Mouse (Mus musculus) gastrocnemius, postnatal 25 days (tissue): ENCODE measurements around the gene Efna3. TPM values are rescaled to one million over a fixed set of nuclear protein-coding genes. Genes with fewer than 3 reads are reported as not detected.

Experiments used
- DNase-seq: peaks from one replicate; pipeline ENCODE4 v3.0.0; 2022
- long read RNA-seq, 2 experiments: library from polyadenylated mRNA; stranded (forward); transcript quantifications; one replicate each; pipeline ENCODE4 v2.0.0; 2021
- total RNA-seq, 2 experiments: library from RNA; stranded (reverse); gene quantifications; 1 replicate in 1 of 2; 2 replicates in 1 of 2; pipeline ENCODE4 v1.2.3; 2021

Gene Efna3
- total RNA-seq, result not detected
- long read RNA-seq, experiment 1, result 0 reads
- long read RNA-seq, experiment 2, result 0 reads

GRCm38 (mm10) chr3:89322514-89323165 lies at the start of gene Efna3:
Gene Efna3 (minus strand): TSS chr3:89322965.
- peak; percentile 53 for DNase-seq

- no peak for DNase-seq
These were observed 44.6 kb upstream of the Efna3 start for GRCm38 (mm10) chr3:89367338-89367737.

DNA sequence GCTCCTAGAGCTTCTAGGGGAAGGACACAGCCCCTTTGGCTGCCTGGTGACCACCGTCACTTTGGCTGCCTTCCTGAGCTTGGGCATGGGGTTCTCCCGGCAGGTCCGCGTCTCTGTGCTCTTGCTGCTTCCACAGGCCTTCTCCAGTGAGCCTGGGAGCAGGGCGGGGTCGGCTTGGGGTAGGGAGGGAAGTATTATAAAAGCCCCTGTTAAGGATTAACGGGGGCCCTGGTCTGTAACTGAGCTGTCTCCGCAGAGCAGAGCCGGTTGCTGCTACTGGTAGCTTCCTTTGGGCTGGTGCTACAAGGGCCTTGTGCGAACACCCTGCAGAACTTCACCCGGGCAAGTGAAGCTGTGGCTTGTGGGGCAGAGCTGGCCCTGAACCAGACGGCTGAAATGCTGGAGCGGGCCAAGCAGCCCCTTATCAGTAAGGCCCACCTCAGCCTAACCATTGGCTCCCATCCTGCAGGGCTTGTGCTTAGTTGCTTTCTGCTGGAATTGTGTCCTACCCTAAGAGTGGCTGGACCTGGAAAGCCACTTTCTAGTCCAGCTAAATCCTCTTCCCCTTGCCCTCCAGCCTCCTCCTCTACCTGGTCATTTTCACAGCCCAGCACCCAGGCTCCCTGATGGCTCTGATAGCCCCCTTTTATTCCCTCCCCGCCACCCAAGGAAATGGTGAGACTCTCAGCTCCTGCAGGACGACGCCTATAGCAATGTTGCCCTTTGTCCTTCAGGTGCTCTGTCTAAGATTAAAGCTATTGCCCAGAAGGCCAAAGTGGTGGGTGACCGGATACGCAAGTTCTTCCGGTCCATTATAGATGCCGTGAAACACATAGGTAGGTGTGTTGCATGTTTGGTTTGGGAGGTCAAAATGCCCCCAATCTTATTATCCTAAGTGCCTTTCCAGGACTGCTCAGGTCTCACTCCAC lies 43.0 kb upstream of the Efna3 start:
- DNase-seq, result no peak

DNA sequence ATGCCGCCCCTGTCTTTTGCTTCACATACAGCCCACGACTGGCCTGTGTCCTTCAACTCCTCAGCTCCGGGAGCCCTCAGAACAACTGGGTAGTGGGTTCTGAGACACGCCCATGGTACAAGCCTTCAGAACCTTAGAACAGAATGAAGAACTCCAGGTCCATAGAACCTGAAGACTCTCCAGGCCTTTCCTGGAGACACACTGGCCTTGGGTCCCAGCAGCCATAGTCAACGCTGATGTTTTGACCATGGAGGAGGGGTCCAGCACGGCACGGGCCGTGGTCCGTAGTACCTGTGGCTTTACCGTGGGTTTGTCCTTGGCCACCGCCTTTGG lies 42.4 kb upstream of the Efna3 start, which contains the start of gene Dcst1:
Gene Dcst1, minus strand, starts transcription at position 101 of the 333 bp plus-strand sequence.
- DNase-seq, result no peak

DNA sequence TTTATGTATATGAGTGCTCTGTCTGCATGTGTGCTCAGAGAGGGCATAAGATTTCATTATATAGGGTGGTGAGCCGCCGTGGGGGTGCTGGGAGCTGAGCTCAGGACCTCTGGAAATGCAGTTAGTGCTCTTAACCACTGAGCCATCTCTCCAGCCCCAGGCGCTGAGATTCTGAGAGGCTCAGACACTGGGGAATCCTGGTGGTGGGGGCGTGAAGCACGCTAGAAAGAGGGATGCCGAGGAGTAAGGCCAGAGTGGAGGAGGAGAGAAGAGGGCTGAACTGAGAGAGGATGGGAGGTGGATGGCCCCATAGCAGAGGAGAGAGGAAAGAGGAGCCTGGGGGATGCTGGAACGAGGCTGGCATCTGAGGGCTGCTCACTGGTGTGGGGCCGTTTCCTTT lies 41.9 kb upstream of the Efna3 start:
- no peak for DNase-seq

DNA sequence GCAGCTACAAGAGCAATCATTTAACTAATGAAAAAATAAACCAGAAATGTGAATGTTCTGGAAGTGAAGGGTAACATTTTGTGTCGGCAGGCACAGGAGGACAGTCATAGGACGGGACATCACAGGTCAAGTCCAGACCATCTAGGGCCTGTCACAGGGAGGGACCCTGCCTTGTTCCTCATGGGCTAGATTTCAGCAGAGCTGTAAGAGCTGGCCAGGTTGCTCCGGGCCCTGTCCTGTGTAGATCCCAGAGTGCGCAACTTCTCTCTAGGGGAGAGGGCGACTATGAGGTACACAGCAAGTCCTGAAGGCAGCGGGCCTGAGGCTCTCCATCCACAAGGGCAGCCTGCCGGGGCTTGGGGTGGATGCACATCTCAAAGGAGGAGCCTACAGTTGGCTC lies 38.9 kb upstream of the Efna3 start, which contains the start of gene Dcst2:
Gene Dcst2, plus strand, starts transcription at position 301 of the 400 bp plus-strand sequence.
- no peak for DNase-seq

- no peak for DNase-seq
These were observed 37.5 kb upstream of the Efna3 start for GRCm38 (mm10) chr3:89360237-89360636.

DNA sequence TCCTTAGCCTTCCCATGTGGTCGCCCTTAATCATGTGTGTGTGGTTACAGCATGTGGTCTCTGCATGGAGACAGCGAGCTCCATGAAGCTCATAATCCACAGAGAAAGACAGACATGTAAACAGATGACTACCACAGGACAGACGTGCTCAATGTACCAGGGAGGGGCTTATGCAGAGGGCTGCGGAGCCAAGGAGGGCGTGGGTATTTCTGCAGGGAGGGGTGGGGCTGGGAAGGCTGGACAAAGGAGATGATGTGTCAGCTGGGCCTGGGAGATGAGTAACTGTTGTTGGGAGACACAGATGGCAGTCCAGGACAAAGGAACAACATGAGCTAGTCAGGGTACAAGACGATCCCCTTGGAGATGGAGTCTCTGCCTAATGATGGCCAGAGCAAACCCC lies 36.9 kb upstream of the Efna3 start:
- DNase-seq, result no peak

GRCm38 (mm10) chr3:89356029-89356428 lies 33.3 kb upstream of the Efna3 start:
- no peak for DNase-seq

GRCm38 (mm10) chr3:89355512-89355902 lies 32.7 kb upstream of the Efna3 start:
- DNase-seq, result no peak

DNA sequence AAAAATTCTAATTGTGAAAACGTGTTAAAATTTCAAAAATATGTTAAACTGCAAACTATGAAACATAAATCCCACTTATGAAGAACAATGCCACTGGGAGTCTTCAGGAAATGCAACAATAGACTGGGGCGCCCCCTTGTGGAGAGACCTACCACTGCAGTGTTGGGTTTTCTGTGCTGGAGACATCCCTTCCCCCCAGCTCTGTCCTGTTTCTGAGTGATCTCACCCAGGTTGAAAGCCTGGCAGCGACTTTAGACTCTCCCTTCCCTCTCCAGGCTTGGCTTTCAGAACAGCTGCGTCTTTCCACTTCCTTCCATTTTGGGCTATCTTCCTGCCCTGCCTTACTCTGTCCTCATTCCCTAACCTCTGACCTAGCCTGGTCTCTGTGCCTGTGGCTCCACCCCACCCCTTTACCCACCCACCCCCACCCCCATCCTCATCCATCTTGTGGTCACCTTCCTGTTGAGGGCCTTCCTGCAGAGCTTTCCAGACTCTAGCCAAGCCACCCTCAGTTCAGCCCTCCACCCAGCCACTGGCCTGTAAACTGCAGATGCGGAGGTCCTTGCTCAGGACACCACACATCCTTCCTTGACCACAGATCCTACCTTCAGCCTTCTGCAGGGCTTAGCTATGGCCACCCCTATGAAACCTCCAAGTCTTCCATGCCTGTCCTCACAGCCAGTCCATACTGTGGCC lies 32.2 kb upstream of the Efna3 start:
- DNase-seq, result peak; percentile 69

DNA sequence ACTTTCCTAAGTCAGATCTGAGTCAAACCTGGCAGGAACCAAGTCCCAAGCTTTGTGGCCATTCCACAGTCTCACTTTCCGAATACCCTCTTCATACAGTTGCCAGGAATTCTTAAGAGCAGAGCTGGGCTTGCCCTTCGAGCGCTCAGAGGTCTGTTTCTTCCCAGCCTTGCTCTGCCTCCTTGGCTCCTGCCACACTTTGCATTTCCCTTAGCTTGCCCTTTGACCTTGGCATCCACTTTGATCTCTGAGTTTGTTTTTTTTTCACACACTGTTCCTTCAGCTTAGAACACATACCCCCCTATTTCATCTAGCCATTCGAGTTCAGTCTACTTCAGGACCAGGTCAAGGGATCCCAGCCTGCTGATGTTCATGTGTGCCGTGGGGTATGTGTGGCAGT lies 28.5 kb upstream of the Efna3 start:
- no peak for DNase-seq

DNA sequence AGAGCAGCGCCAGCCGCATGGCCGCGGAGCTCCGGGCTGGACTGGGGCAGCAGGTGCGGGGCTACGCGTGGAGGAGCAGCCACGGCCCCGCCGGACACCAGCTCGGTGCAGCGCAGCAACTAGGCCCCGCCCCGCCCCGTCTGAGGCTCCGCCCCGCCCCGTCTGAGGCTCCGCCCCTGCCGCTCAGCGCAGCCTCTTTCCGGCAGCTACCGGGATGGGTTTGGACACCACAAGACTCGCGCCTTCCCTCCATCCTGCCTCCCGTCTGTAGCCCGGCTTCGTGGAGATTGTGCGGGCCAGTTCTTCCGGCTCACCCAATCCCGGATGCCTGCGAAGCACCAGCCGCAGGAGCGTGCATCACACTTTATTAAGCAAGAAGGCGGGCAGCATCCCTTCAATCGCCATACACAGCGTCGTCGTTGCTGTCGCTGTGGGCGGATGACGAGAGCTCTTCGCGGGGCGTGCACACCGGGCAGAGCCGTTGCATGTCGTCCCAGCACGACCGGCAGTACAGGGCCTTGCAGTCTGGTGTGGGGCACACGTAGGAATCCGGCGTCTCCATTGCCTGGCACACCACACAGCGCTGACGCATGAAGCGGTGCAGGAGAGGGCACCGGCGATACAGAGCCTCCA lies 27.2 kb upstream of the Efna3 start, which contains the start of gene Adam15:
Gene Adam15, minus strand, starts transcription at position 128 of the 633 bp plus-strand sequence.
- DNase-seq, result peak; percentile 92

DNA sequence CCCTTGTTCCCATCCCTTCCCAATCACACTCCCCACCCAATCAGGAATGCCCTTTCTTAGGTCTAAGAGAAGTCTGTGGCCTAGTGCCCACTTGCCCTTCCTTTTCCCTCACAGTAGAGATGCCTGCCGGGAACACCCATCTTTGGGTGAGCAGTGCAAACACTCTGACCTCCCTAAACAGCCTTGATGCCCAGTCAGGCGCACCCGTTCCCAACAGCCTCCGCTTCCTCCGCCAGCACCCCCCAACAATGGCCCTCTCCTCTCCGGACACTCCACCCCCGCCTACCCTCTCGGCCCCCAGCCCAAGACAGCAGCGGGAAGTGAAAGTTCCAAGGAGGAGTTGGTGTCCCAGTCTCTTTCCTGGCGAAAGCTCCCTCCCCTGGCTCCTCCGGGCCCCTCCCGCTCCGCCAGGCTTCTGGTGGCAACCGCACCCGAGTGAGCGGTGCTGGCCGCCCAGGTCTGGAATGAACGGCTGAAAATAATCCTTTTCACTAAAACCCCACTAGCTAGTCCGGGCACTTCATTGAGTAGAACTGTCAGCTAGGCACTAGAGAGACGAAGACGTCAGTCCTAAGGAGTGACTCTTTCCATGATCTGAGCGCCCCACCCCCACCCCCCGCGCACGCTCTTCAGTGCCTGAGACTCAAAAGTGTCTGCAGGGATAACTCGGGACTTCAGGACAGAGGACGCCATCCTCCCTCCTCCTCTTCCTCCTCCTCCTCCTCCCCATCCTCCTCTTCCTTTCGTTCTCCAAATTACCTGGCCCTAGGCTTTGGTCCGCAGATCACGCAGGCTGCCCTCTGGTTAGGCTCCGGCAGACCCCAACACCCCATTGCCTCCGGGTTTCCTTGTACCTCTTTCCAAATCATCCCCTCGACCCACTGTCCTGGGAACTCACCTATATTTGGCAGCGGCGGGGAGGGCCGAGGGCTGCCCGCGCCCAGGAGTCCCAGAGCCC lies 26.4 kb upstream of the Efna3 start:
- DNase-seq, result peak; percentile 75

DNA sequence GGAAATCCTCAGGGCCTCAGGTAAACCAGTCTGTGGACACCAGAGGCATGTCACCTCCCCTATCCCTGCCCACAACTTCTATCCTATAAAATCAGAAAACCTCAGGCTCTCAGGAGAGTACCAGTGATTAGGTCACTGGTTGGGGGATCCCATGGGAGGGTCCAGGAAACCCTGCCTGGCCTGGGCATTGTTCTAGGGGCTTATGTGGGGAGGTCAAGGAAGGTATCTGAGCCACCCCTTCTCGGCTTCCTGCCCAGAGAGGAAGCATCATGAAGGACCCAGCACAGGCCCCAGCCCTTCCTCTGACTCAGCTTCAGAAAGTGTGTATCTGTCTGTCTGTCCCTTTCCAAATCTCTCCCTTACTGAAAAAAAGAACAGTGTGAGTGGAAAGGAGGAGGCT lies 25.2 kb upstream of the Efna3 start:
- no peak for DNase-seq

DNA sequence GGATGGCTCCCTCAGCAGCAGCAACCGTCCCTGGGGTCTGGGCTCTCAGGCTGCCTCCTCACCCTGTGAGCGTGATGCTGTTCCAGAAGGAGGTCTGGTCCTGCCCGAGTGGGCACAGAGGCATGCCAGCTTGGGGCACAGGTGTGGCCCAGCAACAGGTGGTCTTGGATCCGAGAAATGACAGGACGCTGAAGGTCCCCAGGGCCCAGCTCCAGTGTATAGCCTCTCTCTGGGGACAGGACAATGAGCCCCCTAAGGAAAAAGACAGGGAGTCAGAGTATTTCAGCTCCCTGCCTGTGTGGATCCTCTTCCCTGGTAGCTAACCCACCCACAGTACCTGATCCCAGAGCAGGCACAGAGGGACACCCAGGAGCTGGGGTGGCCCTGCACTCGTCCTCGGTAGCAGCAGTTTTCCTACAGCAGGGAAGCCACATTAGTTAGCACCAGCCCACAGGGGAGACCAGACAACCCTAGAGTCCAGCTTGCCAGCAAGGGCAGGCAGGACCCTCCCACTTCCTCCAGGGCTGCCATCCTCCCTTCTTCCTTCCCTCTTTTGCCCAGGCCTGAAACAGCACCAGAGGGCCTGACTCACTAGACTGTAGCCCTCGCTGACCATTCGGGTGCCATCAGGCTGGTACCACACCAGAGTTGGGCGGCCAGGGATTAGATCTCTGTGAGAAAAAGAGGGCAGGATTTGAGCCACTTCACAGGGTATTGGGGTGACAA lies 24.2 kb upstream of the Efna3 start:
- no peak for DNase-seq

GRCm38 (mm10) chr3:89343279-89343678 lies 20.5 kb upstream of the Efna3 start:
- DNase-seq, result no peak

GRCm38 (mm10) chr3:89341794-89342193 lies 19.0 kb upstream of the Efna3 start:
- DNase-seq, result no peak

DNA sequence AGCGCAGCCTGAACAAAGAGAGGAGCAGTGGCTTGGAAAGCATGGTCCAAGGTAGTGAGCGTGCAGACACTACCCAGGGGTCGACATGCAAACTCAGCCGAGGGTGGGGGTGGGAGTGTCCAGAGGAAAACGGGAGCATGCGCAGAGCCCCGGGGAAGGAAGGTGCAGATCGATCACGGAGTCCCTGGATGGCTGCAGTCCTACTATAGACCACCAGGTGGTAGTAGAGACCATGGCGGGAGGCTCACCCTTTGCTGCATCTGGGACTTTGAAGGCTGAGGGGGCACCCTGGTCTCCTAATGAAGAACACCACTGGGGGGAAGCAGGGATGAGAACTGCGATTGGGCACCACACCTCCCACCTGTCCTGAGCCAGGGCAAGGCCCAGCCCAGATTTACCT lies 17.7 kb upstream of the Efna3 start:
- DNase-seq, result peak; percentile 45

DNA sequence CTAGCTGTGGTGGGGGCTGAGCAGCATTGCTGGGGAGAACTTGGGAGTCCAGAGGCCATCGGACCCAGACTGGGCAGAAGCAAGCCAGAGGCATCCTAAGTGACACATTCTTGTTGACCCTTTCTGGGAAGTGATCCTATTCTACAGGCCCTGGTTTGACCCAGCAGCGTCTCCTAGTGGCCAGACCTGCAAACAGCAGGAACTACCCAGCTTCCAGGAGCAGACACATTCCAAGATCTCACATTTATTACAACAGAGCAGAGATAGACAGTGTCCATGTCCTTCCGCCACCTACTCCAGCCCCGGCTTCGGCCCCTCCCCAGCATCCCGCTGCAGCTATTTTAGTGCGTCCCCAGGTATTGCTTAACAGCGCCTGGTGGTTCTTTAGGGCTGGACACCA lies 16.7 kb upstream of the Efna3 start:
- DNase-seq, result no peak
